Mouse (Mus musculus) midbrain, embryonic 11.5 days (tissue): ENCODE results near the gene Lhfpl1. TPM values are rescaled to one million over a fixed set of nuclear protein-coding genes. Genes with fewer than 3 reads are reported as not detected.
"Not testable (repeated sequence)": the region's sequence is repeated elsewhere in the genome, so short reads cannot be mapped to it uniquely, and the experiment has no call there.

Experiments used
- ATAC-seq: fragments of 200-750 bp; cut with Nextera tagmentation; 2 replicates; pipeline ENCODE4 v1.8.0; 2017; ENCODE audit warnings: moderate TSS enrichment, moderate library complexity; ENCODE audit not compliant: low FRiP score
- DNase-seq: peaks from one replicate; pipeline ENCODE4 v3.0.0; 2015; ENCODE audit warnings: low spot score; ENCODE audit errors: missing footprints
- H3K27ac ChIP-seq: fragments of 300-500 bp; sonication (generic); 2 replicates; pipeline ENCODE4 v1.5.1; 2014; ENCODE audit warnings: low read depth, low read length
- H3K27me3 ChIP-seq: fragments of 300-500 bp; sonication (generic); 2 replicates; pipeline ENCODE4 v1.6.1; 2014; ENCODE audit warnings: mild to moderate bottlenecking, low read length, moderate library complexity, mixed read lengths; ENCODE audit not compliant: control insufficient read depth, insufficient read depth
- H3K36me3 ChIP-seq: fragments of 300-500 bp; sonication (generic); 2 replicates; pipeline ENCODE4 v1.6.1; 2014; ENCODE audit warnings: mild to moderate bottlenecking, low read length, moderate library complexity, mixed read lengths; ENCODE audit not compliant: control insufficient read depth, insufficient read depth
- H3K4me1 ChIP-seq: fragments of 300-500 bp; sonication (generic); 2 replicates; pipeline ENCODE4 v1.6.1; 2014; ENCODE audit warnings: low read length; ENCODE audit not compliant: control insufficient read depth, insufficient read depth
- H3K4me2 ChIP-seq: fragments of 300-500 bp; sonication (generic); 2 replicates; pipeline ENCODE4 v1.6.1; 2014; ENCODE audit warnings: mild to moderate bottlenecking, moderate library complexity
- H3K4me3 ChIP-seq: fragments of 300-500 bp; sonication (generic); 2 replicates; pipeline ENCODE4 v1.5.1; 2014; ENCODE audit warnings: low read depth, low read length
- H3K9ac ChIP-seq: fragments of 300-500 bp; sonication (generic); 2 replicates; pipeline ENCODE4 v1.6.1; 2014; ENCODE audit warnings: low read length
- H3K9me3 ChIP-seq: fragments of 300-500 bp; sonication (generic); 2 replicates; pipeline ENCODE4 v1.6.1; 2016; ENCODE audit warnings: low read length; ENCODE audit not compliant: control insufficient read depth
- WGBS: fragments of 180-500 bp; shearing (Covaris S2); extraction: QIAGEN DNeasy Blood & Tissue Kit; methylation state at CpG from one replicate; pipeline ENCODE4 v1.1.7; 2014; 5-methylcytosine and 5-hydroxymethylcytosine counted together
- polyA plus RNA-seq: library from polyadenylated mRNA; unstranded; fragments of >200 nt; fragmentation: Nextera tagmentation; extraction: Ambion mirVana; gene quantifications from 2 replicates; pipeline ENCODE4 v1.2.1, GENCODE M21; 2014

Lhfpl1 gene
- 0.22 TPM in 1 of 2 replicates, not detected in the other for polyA plus RNA-seq

GRCm38 (mm10) chrX:145348377-145349203, at the start of gene Lhfpl1:
Gene Lhfpl1 (minus strand): TSS chrX:145349089.
- Histone ChIP-seq H3K9ac (no peak within 1 kb of the TSS), H3K27me3 (no peaks in the 10 kb centered on the region), H3K4me1 (no peaks in the 10 kb centered on the region), H3K4me3 (no peak within 1 kb of the TSS), H3K36me3 (no peaks in the 10 kb centered on the region), H3K4me2 (no peak within 1 kb of the TSS), H3K27ac (no peak within 1 kb of the TSS), H3K9me3 (no peaks in the 10 kb centered on the region)
- 38% methylated on average over 7 of the region's 7 CpGs for WGBS
- DNase-seq = no peak
- ATAC-seq = no peak

DNA sequence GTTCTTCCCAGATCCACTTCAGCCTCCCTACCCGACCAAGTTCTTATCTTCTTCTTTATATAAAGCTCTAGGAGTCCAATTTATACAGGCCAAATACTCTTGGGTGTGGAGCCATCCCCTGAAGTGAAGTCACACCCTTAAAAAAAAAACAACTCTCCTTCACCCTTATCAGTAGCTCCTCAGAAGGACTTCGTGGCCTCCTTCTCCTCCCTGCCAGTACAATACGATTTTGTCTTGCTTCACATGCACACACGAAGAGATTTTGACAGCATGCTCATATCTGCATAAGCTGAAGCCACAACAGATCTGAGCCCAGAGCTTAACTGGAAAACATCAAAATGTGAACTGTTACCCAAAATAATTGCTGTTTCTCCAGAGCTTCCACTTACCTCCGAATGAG, 22.9 kb upstream of the Lhfpl1 start:
- Histone ChIP-seq H3K4me3 (no peak overlapping the region), H3K27ac (no peak overlapping the region), H3K9me3 (no peaks in the 10 kb centered on the region), H3K36me3 (no peaks in the 10 kb centered on the region), H3K27me3 (no peaks in the 10 kb centered on the region), H3K4me2 (no peak overlapping the region), H3K4me1 (no peaks in the 10 kb centered on the region), H3K9ac (no peak overlapping the region)
- 78% methylated on average over 5 of the region's 5 CpGs for WGBS
- DNase-seq = no peak
- no peak for ATAC-seq

GRCm38 (mm10) chrX:145362527-145362926, 13.6 kb upstream of the Lhfpl1 start:
- no peak overlapping the region for H3K27ac ChIP-seq
- no peaks in the 10 kb centered on the region for H3K4me1 ChIP-seq
- ATAC-seq (no peak), DNase-seq (no peak)
- no peak overlapping the region for H3K9ac ChIP-seq
- H3K27me3 ChIP-seq = no peaks in the 10 kb centered on the region
- no peaks in the 10 kb centered on the region for H3K36me3 ChIP-seq
- 85% methylated on average over 4 of the region's 4 CpGs for WGBS
- no peak overlapping the region for H3K4me2 ChIP-seq
- H3K4me3 ChIP-seq = no peak overlapping the region
- no peaks in the 10 kb centered on the region for H3K9me3 ChIP-seq

DNA sequence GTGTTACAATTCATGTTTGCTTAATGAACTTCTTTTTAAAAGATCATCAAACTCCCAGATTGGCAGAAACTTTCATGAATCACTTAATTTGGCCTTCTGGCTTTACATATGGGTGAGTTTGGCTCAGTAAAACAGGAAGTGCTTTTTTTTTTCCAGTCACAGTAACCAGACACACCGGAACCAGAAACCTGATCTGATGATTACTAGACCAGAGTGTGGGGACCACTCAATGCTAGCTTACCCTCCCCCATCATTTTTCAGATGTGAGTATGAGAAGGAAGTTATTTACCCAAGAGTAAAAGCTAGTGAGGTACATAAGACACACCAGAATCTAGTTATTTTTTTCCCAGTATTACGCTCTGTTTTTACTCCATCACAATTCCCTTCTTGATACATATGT, 6.5 kb downstream of the Lhfpl1 start:
- H3K27ac ChIP-seq = no peak overlapping the region
- H3K9ac ChIP-seq = no peak overlapping the region
- H3K27me3 ChIP-seq = no peaks in the 10 kb centered on the region
- H3K36me3 ChIP-seq = no peaks in the 10 kb centered on the region
- no peaks in the 10 kb centered on the region for H3K4me1 ChIP-seq
- 86% methylated on average over 2 of the region's 2 CpGs for WGBS
- DNase-seq (no peak), ATAC-seq (no peak)
- H3K4me3 ChIP-seq = no peak overlapping the region
- no peaks in the 10 kb centered on the region for H3K9me3 ChIP-seq
- no peak overlapping the region for H3K4me2 ChIP-seq

DNA sequence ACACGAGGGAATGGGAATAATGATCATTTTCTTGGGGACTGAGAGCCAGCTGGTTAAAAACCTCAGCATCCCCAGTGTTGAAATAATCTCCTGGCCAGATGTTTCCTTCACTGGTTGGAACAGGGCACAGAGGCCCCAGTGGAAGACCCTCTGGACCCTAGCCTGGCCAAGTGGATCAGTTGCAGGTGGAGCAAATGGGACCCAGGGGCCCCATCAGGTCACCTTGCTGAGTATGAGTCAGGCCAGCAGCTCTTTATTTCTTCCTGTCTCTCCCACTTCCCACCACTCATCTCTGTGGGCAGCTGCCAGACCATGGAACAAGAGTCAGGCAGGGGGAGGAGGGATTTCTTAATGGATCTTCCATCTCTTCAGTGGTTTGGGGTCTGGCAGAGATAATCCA, 12.7 kb downstream of the Lhfpl1 start:
- no peak overlapping the region for H3K9ac ChIP-seq
- WGBS = 60% methylated on average over 1 of the region's 1 CpGs
- no peak for DNase-seq
- H3K9me3 ChIP-seq = no peaks in the 10 kb centered on the region
- H3K36me3 ChIP-seq = no peaks in the 10 kb centered on the region
- H3K4me1 ChIP-seq = no peaks in the 10 kb centered on the region
- H3K27ac ChIP-seq = no peak overlapping the region
- no peaks in the 10 kb centered on the region for H3K27me3 ChIP-seq
- no peak for ATAC-seq
- H3K4me2 ChIP-seq = no peak overlapping the region
- no peak overlapping the region for H3K4me3 ChIP-seq

GRCm38 (mm10) chrX:145308555-145308954, 40.3 kb downstream of the Lhfpl1 start:
- no peaks in the 10 kb centered on the region for H3K9me3 ChIP-seq
- H3K27ac ChIP-seq = no peak overlapping the region
- no peak for DNase-seq
- ATAC-seq = no peak
- H3K27me3 ChIP-seq = no peaks in the 10 kb centered on the region
- H3K4me1 ChIP-seq = no peaks in the 10 kb centered on the region
- no peak overlapping the region for H3K4me3 ChIP-seq
- H3K9ac ChIP-seq = no peak overlapping the region
- H3K4me2 ChIP-seq = no peak overlapping the region
- 64% methylated on average over 1 of the region's 1 CpGs for WGBS
- H3K36me3 ChIP-seq = no peaks in the 10 kb centered on the region

DNA sequence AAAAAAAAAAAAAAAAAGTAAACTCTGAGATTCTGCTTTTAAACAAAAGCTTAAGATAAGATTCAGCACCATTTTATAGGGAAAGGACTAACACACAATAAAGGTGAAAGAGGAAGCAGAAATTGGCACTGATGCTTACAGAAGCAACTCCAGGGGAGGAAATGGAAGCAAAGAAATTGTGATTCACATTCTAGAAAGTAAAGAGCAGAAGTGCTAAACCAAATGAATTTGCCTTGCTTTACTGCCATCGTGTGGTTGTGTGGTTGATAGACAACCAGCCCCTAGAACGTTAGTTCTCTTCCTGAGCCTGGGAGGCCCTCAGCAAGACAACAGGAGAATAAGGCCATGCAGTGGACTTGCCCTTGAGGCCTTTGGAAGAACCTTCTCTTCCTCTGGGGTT, 41.7 kb downstream of the Lhfpl1 start:
- no peak overlapping the region for H3K9ac ChIP-seq
- H3K4me3 ChIP-seq = no peak overlapping the region
- H3K9me3 ChIP-seq = no peaks in the 10 kb centered on the region
- no peaks in the 10 kb centered on the region for H3K36me3 ChIP-seq
- no peak overlapping the region for H3K27ac ChIP-seq
- H3K27me3 ChIP-seq = no peaks in the 10 kb centered on the region
- ATAC-seq = no peak
- H3K4me2 ChIP-seq = no peak overlapping the region
- peak; percentile 81 for DNase-seq
- 5% methylated on average over 2 of the region's 2 CpGs for WGBS
- no peaks in the 10 kb centered on the region for H3K4me1 ChIP-seq

DNA sequence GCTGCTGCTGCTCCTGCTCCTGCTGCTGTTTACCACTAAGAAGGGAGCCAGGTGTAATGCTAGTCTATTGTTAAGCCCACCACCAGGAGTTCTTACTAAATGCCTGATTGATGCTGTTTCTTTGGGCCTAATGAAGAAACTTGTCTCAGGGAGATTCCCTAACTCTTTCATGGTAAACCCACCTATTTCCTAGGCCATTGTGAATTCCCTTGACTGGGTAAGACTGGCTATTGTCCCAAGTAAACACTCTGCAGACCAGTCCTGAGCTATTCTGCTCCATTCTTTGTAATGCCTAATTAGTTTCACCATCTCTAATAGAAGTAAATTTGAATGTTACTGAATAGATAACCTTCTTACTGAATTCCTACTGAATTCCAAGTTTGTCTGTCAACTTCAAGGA, 48.7 kb downstream of the Lhfpl1 start:
- H3K4me1 ChIP-seq, H3K27ac ChIP-seq, H3K27me3 ChIP-seq, ATAC-seq, H3K4me2 ChIP-seq, DNase-seq, H3K4me3 ChIP-seq, H3K9ac ChIP-seq, H3K36me3 ChIP-seq, H3K9me3 ChIP-seq: not testable (repeated sequence)

DNA sequence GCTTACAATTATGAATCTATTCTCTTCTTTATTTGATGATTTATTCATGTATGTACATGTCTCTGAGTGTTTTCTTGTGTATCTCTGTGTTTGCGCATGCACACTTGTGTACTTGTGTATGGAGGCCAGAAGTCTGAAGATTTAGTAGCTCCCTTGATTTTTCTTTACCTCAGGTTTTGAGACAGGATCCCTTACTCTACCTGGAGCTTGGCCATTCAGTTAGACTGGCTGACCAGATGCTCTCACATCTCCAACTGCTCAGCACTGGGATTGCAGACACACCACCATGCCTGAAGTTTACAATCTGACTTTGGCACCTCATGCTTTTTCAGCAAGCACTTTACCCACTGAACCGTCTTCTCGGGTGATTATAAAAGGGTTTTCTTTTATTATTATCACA, 76.7 kb downstream of the Lhfpl1 start:
- no peaks in the 10 kb centered on the region for H3K36me3 ChIP-seq
- H3K27me3 ChIP-seq = no peaks in the 10 kb centered on the region
- no peak overlapping the region for H3K4me2 ChIP-seq
- no peaks in the 10 kb centered on the region for H3K4me1 ChIP-seq
- no peak overlapping the region for H3K4me3 ChIP-seq
- no peak overlapping the region for H3K9ac ChIP-seq
- peak; percentile 71 for ATAC-seq
- no peak overlapping the region for H3K27ac ChIP-seq
- no peaks in the 10 kb centered on the region for H3K9me3 ChIP-seq
- 82% methylated on average over 3 of the region's 3 CpGs for WGBS
- peak; percentile 80 for DNase-seq
